Mouse (Mus musculus) ZHBTc4 (cell line): ENCODE results near the gene Ppp1r3e.

Source experiments
- DNase-seq: peaks from one replicate; pipeline ENCODE4 v3.0.0-alpha.2; 2011; ENCODE audit warnings: low read depth, low spot score

Gene Ppp1r3e

DNA sequence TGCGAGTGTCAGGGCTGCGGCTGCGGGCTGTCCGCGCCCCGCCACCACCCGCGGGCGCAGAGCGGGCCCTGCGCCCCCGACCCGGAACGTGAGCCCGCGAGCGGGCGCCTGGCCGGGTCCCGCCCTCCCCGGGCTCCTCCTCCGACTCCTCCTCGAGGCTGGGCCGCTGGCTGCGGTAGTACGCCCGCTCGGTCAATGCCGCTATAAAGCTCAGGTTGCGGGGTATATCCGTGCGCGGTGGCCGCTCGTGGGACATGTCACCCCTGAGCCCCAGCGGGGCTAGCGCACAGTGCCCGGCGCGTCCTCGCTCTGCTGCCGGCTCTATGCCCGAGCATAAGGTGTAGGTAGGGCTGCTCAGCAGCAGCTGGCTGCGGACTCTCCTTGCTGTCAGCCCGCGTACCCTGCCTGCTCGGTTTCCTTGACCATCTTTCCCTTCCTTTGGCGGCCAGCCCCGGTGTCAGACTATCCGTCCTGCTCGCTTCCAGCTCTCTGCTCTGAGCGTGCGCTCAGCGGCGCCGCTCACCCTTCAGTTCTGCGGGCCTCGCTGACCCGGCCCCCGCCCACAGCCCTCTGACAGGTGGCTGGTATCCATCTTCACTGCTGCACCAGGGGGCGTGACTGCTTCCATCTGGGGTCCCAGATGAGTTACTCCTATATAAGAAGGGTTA lies at the start of gene Ppp1r3e:
Gene Ppp1r3e, minus strand, starts transcription at position 503 of the 668 bp plus-strand sequence.
- DNase-seq: peak; percentile 74

- DNase-seq: peak; percentile 76
These were observed 49.2 kb upstream of the Ppp1r3e start for GRCm38 (mm10) chr14:54926401-54927158.

GRCm38 (mm10) chr14:54925349-54926342 lies 48.3 kb upstream of the Ppp1r3e start, which contains the start of gene Efs:
TSS of gene Efs (minus strand) at chr14:54926126.
- peak; percentile 79 for DNase-seq

DNA sequence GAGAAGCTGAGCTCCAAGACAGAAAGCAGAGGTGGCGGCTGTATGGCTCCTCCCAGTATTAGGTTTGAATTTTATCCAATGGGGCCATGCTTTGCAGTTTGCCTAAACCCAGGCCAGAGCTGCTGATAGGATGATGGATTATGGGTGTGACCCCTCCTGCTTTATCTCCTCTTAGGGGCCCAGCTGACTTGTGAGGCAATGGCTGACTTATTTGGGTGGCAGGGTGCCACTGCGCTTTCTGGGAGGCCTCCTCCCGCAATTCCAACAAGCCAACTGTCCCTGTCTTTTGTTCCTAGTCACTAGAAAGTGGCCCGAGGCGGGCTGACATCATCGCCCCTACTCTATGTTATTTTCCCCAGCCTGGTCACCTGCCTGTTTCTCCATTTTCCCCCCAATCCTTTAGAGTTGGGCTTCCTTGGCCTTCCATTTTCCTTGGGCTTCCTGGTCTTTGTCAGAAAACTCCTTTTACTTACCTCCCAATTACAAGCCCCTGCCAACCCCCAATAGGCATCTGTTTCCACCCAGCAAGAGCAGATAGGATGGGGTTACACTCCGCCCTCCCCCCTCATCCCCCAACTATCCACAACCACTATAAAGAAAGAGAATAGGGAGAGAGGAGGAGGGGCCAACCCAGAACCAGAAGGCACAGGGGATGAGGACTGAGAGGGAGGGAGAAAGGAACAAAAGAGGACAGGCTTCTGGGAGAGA lies 47.4 kb upstream of the Ppp1r3e start:
- peak; percentile 58 for DNase-seq

DNA sequence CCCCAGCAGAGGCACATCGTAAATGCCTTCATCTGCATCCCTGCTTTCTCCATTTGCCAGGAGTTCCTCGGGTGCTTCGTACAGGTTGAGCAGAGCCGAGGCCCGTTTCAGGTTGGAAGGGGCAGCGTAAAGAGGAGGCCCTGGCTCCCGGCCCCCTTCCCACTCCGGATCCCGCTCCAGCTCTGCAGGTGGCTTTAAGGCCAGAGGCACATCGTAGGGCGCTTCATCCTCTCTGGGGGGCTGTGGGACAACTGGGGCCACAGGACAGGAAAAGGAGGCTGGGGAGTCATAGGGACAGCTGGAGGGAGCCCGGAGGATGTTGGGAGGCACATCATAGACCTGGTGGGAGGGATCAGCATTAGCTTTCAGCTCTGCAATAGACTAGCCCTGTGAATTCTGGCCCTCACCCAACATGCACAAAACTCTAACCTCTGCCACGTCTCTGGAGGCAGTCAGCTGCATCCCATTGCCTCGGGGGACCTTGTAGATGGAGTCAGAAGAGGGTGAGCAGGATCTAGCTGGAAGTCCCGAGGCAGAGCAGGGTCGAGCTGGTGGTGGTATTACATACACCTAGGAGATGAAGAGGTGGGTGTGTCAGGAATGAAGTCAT lies 42.8 kb upstream of the Ppp1r3e start:
- DNase-seq: no peak

DNA sequence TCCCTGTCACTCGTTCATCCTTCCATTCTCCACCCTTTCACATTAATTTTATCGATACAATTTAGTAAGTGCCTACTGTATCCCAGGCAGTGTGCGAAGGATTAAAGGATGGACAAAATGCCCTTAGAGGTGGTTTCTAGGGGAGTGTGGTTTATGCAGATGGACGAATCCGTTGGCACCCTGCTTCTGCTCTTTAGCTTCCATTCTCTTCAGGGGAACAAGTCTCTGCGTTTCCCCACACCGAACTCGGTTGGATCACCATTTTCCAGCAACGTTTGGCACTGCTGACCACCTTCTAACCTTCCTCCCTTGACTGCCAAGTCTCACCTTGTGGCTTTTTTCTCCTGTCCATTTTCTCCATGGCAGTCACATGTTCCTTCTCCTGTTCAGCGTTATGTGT lies 36.0 kb upstream of the Ppp1r3e start:
- DNase-seq: no peak

DNA sequence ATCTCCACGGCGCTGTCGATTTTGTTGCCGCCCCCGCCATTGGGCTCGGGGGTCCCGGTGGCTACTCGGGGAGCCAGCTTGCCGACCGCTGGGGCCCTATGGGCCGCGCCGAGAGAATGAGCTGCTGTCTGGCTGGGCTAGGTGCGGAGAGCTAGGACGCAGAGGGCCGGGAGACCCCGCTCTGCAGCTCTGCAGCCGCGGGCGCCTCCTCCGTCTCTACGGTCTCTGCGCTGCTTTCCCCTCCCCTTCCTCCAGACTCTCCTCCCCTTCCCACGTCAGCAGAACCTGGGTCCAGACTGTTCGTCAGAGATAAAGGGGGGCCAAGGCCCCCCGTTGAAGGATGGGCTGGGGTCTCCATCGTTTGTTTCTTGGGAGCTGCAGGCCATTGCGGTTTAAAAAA lies 35.5 kb upstream of the Ppp1r3e start, which contains the start of gene Slc22a17:
Gene Slc22a17, minus strand, starts transcription at position 247 of the 400 bp plus-strand sequence.
- peak; percentile 63 for DNase-seq

GRCm38 (mm10) chr14:54912109-54912850 lies 34.9 kb upstream of the Ppp1r3e start:
- no peak for DNase-seq

- DNase-seq: no peak
These were observed 31.3 kb upstream of the Ppp1r3e start for GRCm38 (mm10) chr14:54908682-54909081.

DNA sequence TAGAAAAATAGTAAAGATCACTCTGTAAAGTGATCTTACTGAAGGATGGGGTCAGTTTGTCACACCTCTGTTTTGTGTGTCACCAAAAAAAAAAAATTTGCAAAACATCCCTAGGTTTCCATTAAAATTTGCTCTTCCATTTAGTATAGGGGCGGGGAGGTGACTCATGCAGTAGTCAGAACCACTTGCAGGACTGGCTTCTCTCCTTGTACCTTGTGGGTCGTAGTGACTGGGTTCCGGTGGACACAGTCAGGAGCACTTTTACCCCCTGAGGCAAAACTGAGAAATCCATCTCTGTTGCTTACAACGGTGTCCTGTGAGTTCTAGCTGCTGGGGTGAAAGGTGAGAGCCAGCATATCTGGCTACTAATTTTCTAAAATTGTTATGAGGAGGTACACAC lies 26.3 kb upstream of the Ppp1r3e start:
- DNase-seq: no peak

GRCm38 (mm10) chr14:54900383-54900782 lies 23.0 kb upstream of the Ppp1r3e start:
- DNase-seq: peak; percentile 84

DNA sequence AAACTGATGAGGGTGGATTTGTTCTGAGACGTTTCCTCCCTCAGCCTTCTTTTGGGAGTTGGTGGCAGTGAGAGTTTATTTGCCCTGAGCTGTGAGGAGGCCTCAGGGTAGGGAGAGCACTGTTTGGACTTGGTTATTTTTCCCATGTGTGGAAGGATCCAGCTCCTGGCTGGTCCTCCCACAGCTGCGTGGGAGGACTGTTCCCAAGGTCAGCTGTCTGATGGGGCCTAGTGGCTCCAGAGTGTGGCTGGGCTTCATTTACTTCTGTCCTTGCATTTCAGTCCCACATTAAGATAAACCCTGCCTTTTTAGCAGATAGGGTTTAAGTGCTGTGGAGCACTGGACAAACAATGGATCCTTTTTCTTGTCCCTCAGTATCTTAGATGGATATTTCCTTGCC lies 20.1 kb upstream of the Ppp1r3e start:
- no peak for DNase-seq

- DNase-seq: peak; percentile 62
These were observed 17.2 kb upstream of the Ppp1r3e start for GRCm38 (mm10) chr14:54894296-54895151.

GRCm38 (mm10) chr14:54893651-54894181 lies 16.4 kb upstream of the Ppp1r3e start:
- peak; percentile 100 for DNase-seq

GRCm38 (mm10) chr14:54892200-54892599 lies 14.8 kb upstream of the Ppp1r3e start, which contains the start of gene Pabpn1:
TSS of gene Pabpn1 (plus strand) at chr14:54892500.
- DNase-seq: no peak

DNA sequence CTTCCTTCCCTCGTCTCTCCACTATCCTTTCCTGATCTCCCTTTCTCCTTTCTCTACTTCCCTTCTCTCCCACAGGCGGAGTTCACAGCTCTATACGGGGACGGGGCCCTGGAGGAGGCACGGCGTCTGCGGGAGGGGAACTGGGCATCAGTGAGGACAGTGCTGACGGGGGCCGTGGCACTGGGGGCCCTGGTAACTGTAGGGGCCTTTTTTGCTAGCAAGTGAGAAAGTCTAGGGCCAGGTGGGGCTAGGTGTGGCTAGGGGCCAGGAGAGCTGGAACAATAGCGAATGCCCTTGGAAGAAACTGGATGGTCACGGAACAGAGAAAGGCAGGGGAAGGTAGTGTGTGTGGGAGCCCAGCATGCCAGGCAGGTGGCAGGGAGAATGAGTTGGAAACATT lies 8.0 kb upstream of the Ppp1r3e start:
- DNase-seq: no peak

DNA sequence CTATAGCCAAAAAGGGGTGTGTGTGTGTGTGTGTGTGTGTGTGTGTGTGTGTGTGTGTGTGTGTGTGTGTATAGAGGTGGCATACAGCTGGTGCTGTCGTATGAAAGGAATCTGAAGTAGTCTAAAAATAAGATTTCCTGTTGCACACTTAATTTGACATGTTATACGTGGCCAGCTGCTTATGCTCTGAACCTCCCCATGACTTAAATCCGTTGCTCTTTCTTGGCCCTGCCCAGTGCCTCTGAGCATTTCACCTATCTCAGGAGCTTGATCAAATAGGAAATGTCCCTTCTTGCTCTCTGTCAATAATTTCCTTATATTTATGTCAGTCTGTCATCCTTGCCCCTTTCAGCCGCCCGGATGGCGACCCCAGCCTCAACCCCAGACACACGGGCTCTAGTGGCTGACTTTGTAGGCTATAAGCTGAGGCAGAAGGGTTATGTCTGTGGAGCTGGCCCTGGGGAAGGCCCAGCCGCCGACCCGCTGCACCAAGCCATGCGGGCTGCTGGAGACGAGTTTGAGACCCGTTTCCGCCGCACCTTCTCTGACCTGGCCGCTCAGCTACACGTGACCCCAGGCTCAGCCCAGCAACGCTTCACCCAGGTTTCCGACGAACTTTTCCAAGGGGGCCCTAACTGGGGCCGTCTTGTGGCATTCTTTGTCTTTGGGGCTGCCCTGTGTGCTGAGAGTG lies 6.8 kb upstream of the Ppp1r3e start:
- no peak for DNase-seq
